Mouse (Mus musculus): ENCODE measurements around the gene Gm20671.

GRCm38 (mm10) chr5:32712221-32713041 is 114.5 kb downstream of the Gm20671 start:
- no peak for TF ChIP-seq CTCF (IDR thresholded peaks at IDR 0.05; ENCODE audit: borderline replicate concordance, insufficient read depth, low read depth, low read length)
- no peak for TF ChIP-seq POLR2A (IDR thresholded peaks at IDR 0.05; ENCODE audit: borderline replicate concordance, insufficient read depth, low read length)

Data from cerebellum, adult 2 months (tissue).